Mouse (Mus musculus): ENCODE results near the gene Sass6. TPM values are rescaled to one million over a fixed set of nuclear protein-coding genes. Genes with fewer than 3 reads are reported as not detected.
A peak's percentile ranks its signal among the peaks of the same experiment; 100 is the strongest.

The Sass6 gene
- polyA plus RNA-seq, 1 experiment from 2014 or later, result 37.6 TPM

DNA sequence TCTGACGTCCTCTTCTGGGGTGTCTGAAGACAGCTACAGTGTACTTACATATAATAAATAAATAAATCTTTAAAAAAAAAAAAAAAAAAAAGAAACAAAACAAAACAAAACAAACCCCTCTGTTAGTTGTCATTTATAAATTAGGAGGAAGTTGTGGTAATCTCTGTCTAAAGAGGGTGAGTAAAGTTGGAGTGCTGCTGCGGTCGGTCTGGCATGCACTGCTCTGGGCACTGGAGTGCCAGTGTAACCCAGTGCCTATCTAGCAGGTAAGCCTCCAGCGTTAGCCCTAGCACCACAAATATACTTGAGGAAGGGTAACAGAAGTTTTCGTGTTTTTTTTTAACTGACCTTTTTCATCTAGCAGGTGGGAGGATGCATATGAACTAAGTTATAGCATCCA lies 6.2 kb downstream of the Sass6 start:
- WGBS, result 91% methylated on average over 5 of the region's 5 CpGs

DNA sequence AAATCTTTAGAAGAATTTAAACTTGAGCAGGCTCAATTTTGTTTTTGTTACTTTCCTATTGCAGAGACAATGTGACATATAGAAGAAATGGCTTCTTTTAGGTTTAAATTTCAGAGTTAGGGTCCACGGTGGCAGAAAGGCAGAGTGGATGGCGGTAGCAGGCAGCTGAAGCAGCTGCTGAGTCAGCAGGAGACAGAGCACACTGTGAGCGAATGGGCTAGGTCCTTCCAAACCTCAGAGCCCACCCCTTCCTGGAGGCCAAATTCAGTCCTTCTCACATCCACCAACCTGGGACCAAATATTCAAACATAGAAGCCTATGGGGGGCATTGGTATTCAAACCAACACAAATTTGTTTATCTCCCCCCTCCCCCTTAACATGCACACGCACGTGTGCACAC lies 7.0 kb downstream of the Sass6 start:
- Histone ChIP-seq H3K9me3 (no peaks in the 10 kb centered on the region), H3K27ac (replicated peaks) (no peak overlapping the region), H3K27me3 (no peaks in the 10 kb centered on the region), H3K4me3 (no peak overlapping the region), H3K9ac (replicated peaks) (no peak overlapping the region), H3K4me1 (no peaks in the 10 kb centered on the region), H3K4me2 (replicated peaks) (no peak overlapping the region), H3K36me3 (peaks cover 6% of the 10 kb centered on the region)
- ATAC-seq (ENCODE audit: low FRiP score, low read depth), result no peak
- 92% methylated on average over 5 of the region's 5 CpGs for WGBS

More for the DNA sequence above, 6.2 kb downstream of the Sass6 start:
- Histone ChIP-seq H3K36me3 (peaks cover 2% of the 10 kb centered on the region; the same call in 1 of the 2 replicates), H3K4me3 (no peak overlapping the region), H3K27me3 (no peaks in the 10 kb centered on the region), H3K4me1 (peaks cover 1% of the 10 kb centered on the region; the same call in 1 of the 2 replicates), H3K27ac (replicated peaks) (no peak overlapping the region), H3K4me2 (replicated peaks) (no peak overlapping the region), H3K9ac (replicated peaks) (no peak overlapping the region), H3K9me3 (no peaks in the 10 kb centered on the region)
- no peak for ATAC-seq (ENCODE audit: low FRiP score, low read depth)

DNA sequence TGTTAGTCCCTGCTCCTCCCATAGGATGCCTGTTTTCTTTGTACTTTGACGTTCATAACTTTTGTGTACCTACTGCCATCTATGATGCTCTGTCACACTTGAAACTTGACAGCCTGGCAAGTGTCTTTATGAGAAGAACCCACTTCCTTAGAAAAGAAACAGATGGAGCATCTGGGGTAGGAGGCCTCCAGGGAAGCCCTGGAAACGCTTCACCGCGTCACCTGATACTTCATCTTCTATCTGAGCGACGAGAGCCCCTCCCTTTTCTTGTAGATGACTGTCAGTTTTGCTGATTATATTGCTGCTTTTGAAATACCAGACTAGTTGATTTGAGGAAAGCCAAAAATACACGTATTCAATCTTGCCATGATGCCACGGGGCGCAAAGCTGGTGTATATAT lies 9.8 kb downstream of the Sass6 start:
- 87% methylated on average over 9 of the region's 9 CpGs for WGBS
- no peak overlapping the region for H3K9ac ChIP-seq (replicated peaks)
- no peaks in the 10 kb centered on the region for H3K4me1 ChIP-seq
- no peaks in the 10 kb centered on the region for H3K27me3 ChIP-seq
- H3K9me3 ChIP-seq, result no peaks in the 10 kb centered on the region
- no peak overlapping the region for H3K27ac ChIP-seq (replicated peaks)
- peaks cover 24% of the 10 kb centered on the region for H3K36me3 ChIP-seq
- no peak overlapping the region for H3K4me2 ChIP-seq (replicated peaks)
- no peak for ATAC-seq (ENCODE audit: low FRiP score, low read depth)
- H3K4me3 ChIP-seq, result no peak overlapping the region

DNA sequence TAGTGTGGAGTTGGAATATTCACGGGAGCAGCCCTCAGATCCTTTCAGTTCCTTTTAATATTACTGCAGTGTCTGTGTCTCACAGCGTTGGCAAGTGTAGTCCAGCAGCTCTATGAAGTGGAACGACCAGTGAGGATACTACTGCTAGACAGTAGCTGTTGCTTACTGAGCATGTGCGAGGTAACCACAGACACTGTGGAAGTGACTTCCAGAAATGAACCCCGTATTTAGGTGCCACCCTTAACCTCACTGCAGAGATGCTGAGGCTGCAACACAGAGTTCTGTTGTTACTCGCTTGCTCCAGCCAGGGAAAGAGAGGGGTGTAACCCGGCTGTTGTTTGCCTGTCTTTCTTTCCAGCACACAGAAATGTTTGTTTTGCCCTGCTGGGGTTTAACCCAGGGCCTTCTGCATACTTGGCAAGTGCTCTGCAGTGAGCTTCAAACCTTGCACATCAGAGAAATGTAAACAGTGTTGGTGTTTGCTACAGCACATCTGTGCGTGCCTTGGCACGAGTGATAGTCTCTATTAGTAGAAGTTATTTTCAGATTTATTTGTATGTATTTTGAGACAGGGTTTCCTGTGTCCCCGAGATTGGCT lies 19.6 kb downstream of the Sass6 start, which contains the start of gene Trmt13:
TSS of gene Trmt13 (minus strand) at position 293 of the 598 bp plus-strand sequence.
- no peak within 1 kb of the TSS for H3K27ac ChIP-seq (replicated peaks)
- H3K4me2 ChIP-seq (replicated peaks), result no peak within 1 kb of the TSS
- no peak within 1 kb of the TSS for H3K4me3 ChIP-seq
- H3K4me1 ChIP-seq, result no peaks in the 10 kb centered on the region
- no peak within 1 kb of the TSS for H3K9ac ChIP-seq (replicated peaks)
- 83% methylated on average over 10 of the region's 10 CpGs for WGBS
- H3K36me3 ChIP-seq, result peaks cover 56% of the 10 kb centered on the region
- ATAC-seq (ENCODE audit: low FRiP score, low read depth), result no peak
- H3K27me3 ChIP-seq, result no peaks in the 10 kb centered on the region
- H3K9me3 ChIP-seq, result no peaks in the 10 kb centered on the region

DNA sequence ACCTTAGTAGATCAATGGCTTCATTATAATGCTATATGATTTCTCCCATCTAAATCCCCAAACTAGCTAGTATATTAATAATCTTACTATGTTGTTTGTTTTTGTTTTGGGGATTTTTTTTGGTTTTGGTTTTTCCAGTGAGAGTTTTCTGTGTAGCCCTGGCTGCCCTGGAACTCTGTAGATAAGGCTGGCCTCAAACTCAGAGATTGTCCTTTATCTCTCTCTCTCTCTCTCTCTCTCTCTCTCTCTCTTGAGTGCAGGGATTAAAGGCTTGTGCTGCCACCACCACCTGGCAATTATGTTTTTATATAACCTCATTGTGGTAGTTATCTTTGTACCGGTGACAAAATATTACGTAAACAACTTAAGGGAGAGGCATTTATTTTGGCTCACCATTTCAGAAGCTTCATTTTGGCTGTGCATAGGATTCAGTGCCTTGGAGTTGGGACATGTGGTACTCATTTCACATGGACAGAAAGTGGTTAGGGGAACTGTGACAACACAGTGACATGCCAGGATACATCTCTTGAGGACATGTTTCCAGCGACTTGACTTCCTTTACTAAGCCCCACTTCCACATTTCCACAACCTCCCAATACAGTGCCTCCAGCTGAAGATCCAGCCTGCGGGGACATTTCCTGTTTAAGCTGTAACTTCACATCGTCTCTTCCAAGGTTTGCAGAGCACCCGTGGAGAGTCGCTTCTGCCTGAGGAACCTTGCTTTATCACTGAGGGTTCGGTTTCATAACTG lies 20.7 kb downstream of the Sass6 start:
- no peak for ATAC-seq (ENCODE audit: low FRiP score, low read depth)
- Histone ChIP-seq H3K27me3 (no peaks in the 10 kb centered on the region), H3K27ac (replicated peaks) (no peak overlapping the region), H3K36me3 (peaks cover 61% of the 10 kb centered on the region), H3K4me1 (no peaks in the 10 kb centered on the region), H3K4me3 (no peak overlapping the region), H3K9me3 (no peaks in the 10 kb centered on the region), H3K9ac (replicated peaks) (no peak overlapping the region), H3K4me2 (replicated peaks) (no peak overlapping the region)
- 93% methylated on average over 8 of the region's 8 CpGs for WGBS

DNA sequence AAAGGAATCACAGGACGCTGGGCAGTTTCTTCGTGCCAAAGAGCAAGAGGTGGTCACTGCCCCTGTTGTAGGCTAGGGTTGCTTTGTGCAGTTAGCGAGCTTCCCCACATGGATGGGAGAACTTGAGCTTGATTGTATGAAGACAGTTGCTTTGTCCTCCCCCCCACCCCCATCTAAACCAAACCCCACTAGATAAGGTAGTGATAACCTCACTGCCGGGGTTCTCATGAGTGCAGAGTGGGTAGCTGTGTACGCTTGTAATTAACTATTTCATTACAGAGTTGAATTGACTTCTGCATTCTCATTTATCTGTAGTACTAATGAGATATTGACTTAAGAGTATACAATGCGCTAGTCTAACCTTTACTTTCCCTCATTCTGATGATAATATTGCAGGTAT lies 24.1 kb downstream of the Sass6 start:
- no peaks in the 10 kb centered on the region for H3K27me3 ChIP-seq
- H3K4me2 ChIP-seq (replicated peaks), result no peak overlapping the region
- H3K27ac ChIP-seq (replicated peaks), result no peak overlapping the region
- WGBS, result 89% methylated on average over 6 of the region's 6 CpGs
- no peak overlapping the region for H3K9ac ChIP-seq (replicated peaks)
- no peaks in the 10 kb centered on the region for H3K4me1 ChIP-seq
- H3K36me3 ChIP-seq, result peaks cover 70% of the 10 kb centered on the region
- no peaks in the 10 kb centered on the region for H3K9me3 ChIP-seq
- H3K4me3 ChIP-seq, result no peak overlapping the region
- no peak for ATAC-seq (ENCODE audit: low FRiP score, low read depth)

DNA sequence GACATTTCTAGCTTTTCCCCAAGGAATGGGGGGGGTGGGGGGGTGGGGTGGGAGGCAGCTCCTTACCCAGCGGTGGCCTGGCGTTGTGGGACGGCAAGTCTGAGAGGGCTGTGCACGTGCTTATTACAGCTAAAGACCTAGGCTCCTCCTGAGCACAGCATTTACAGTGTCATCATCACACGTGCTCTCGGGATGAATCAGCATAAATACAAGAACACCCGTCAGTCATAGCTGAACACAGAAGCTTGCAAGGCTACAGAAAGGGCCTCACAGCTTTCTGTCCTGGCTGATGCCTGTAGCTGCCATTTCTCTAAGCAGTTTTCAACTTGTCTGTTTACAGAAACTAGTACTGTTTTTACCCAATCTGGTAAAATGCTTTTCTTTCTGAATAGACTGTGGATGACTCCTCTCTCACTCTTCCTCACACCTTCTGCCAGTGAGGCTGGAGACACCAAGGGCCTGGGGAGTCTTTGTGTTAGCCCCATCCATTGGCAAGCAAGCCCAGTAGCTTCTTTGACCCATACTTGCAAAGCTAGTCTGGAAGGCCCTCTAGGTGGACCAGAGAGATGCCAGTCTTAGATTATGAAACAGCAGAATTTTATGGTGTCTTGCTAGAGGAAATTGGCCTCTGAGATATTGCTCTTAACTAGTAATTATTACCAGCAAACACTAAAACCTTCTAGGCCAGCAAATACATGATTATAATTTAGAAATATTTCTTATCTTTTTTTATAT lies 26.0 kb downstream of the Sass6 start:
- ATAC-seq (ENCODE audit: low FRiP score, low read depth), result no peak
- no peak overlapping the region for H3K4me3 ChIP-seq
- peaks cover 52% of the 10 kb centered on the region for H3K36me3 ChIP-seq
- H3K9me3 ChIP-seq, result no peaks in the 10 kb centered on the region
- no peak overlapping the region for H3K9ac ChIP-seq (replicated peaks)
- H3K4me2 ChIP-seq (replicated peaks), result no peak overlapping the region
- no peaks in the 10 kb centered on the region for H3K4me1 ChIP-seq
- no peak overlapping the region for H3K27ac ChIP-seq (replicated peaks)
- WGBS, result 92% methylated on average over 7 of the region's 7 CpGs
- no peaks in the 10 kb centered on the region for H3K27me3 ChIP-seq

DNA sequence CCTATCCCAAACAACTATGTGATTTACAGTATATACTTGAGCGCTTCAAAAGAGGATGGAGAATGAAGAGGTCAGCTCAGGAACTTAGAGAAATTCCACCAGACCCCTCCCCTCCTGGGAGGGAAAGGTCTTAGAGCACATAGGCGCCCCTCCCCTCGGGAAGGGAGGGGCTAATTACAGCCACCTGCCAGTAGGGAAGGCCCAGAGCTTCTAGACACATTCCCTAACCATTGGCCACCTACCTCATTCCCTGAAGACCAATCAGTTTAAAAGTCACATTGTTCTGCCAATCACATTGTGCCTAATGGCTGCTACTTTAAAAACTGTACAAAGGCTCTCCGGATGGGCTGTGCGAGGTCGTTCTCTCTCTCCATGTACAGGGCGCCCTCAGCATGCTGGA lies 27.9 kb downstream of the Sass6 start:
- no peak overlapping the region for H3K9ac ChIP-seq (replicated peaks)
- H3K4me1 ChIP-seq, result no peaks in the 10 kb centered on the region
- no peaks in the 10 kb centered on the region for H3K9me3 ChIP-seq
- H3K4me3 ChIP-seq, result no peak overlapping the region
- no peaks in the 10 kb centered on the region for H3K27me3 ChIP-seq
- H3K36me3 ChIP-seq, result peaks cover 45% of the 10 kb centered on the region
- WGBS, result 93% methylated on average over 7 of the region's 7 CpGs
- H3K4me2 ChIP-seq (replicated peaks), result no peak overlapping the region
- no peak for ATAC-seq (ENCODE audit: low FRiP score, low read depth)
- H3K27ac ChIP-seq (replicated peaks), result no peak overlapping the region

DNA sequence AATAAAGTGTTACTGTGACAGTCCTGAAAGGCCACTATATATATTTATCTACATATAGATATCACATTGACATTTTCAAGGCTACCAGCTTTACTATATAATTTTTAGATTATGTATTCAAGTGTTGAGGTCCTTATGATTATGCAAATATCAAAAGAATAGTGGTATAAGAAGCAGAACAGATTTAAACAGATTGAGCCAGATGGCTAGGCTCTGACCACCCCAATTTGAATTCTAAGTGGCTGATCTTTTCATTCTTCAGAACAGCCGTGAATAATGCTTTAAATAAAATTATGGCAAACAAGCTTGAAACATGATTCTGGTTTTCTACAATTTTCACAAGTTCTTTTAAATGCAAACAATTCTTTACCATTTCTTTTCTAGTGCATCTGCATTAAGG lies 36.7 kb downstream of the Sass6 start:
- Histone ChIP-seq H3K9ac (replicated peaks) (no peak overlapping the region), H3K36me3 (peaks cover 43% of the 10 kb centered on the region), H3K27ac (replicated peaks) (no peak overlapping the region), H3K27me3 (no peaks in the 10 kb centered on the region), H3K4me2 (replicated peaks) (no peak overlapping the region), H3K9me3 (no peaks in the 10 kb centered on the region), H3K4me1 (no peaks in the 10 kb centered on the region), H3K4me3 (no peak overlapping the region)
- ATAC-seq (ENCODE audit: low FRiP score, low read depth), result peak; percentile 69; the same call in 1 of the 2 replicates
- WGBS, result 58% methylated on average over 1 of the region's 1 CpGs

DNA sequence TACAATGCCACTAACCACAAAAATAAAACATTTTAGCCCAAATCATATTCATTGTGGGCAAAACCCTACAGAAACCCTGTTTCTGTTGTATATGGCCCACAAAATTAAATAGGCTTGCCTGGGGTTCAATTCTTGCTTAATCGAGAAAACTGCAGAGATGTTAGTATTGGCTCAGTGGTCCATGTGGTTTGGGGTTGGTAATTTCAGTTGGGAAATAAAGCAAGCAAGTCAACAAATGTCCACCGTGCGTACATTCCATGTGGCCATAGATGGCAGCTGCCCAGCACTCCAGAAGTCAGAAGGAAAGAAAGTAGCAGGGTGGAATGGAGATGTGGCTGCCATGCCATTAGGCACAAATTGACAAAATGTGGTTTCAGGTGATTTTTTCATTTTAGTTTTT lies 38.2 kb downstream of the Sass6 start:
- Histone ChIP-seq H3K4me1 (no peaks in the 10 kb centered on the region), H3K4me2 (replicated peaks) (no peak overlapping the region), H3K9me3 (no peaks in the 10 kb centered on the region), H3K9ac (replicated peaks) (no peak overlapping the region), H3K27me3 (no peaks in the 10 kb centered on the region), H3K27ac (replicated peaks) (no peak overlapping the region), H3K4me3 (no peak overlapping the region), H3K36me3 (peaks cover 56% of the 10 kb centered on the region)
- ATAC-seq (ENCODE audit: low FRiP score, low read depth), result no peak
- 93% methylated on average over 3 of the region's 3 CpGs for WGBS

DNA sequence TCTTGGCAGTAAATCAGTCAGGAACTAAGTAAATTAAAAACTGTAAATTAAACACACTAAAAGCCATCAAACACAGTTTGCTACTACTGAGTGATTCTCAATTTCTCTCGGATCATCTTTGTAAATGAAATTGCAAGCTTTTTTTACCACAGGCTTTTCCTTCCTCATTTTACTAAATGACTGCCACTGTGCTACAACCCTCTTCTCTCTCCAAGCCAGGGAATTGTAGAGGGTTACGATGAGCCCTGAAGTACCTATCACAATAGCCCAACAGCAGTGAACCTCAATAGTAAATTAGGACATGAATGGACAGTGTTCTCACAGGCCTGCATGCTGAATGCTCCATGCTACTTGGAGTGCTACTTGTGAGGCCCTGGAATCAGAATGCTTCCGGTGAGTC lies 39.3 kb downstream of the Sass6 start:
- Histone ChIP-seq H3K4me2 (replicated peaks) (no peak overlapping the region), H3K27ac (replicated peaks) (no peak overlapping the region), H3K36me3 (peaks cover 67% of the 10 kb centered on the region), H3K4me1 (no peaks in the 10 kb centered on the region), H3K4me3 (no peak overlapping the region), H3K27me3 (no peaks in the 10 kb centered on the region), H3K9me3 (no peaks in the 10 kb centered on the region), H3K9ac (replicated peaks) (no peak overlapping the region)
- 87% methylated on average over 3 of the region's 3 CpGs for WGBS
- ATAC-seq (ENCODE audit: low FRiP score, low read depth), result no peak

DNA sequence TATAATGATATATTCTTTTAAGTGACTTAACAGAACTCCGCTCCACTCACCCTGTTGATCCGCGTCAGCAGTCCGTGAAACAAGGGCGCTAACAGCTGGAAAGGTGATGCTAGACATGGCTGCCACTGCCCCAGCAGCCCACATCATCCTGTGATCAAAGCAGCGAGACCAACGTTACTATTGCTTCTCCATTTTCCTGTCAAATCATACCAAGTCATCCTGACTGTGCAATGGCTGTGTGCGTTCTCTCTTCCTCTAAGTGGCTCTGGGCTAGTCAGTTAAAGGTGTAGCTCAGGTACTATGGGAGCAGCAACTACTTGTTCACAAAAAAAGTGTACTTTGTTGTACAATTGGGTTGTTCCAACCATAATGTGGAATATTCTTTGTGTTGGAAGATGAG lies 40.1 kb downstream of the Sass6 start:
- Histone ChIP-seq H3K4me1 (no peaks in the 10 kb centered on the region), H3K27ac (replicated peaks) (no peak overlapping the region), H3K36me3 (peaks cover 74% of the 10 kb centered on the region), H3K27me3 (no peaks in the 10 kb centered on the region), H3K4me2 (replicated peaks) (no peak overlapping the region), H3K9me3 (no peaks in the 10 kb centered on the region), H3K9ac (replicated peaks) (no peak overlapping the region), H3K4me3 (no peak overlapping the region)
- WGBS, result 96% methylated on average over 8 of the region's 8 CpGs
- no peak for ATAC-seq (ENCODE audit: low FRiP score, low read depth)

Data from midbrain, embryonic 12.5 days (tissue).